Mouse (Mus musculus): ENCODE data around the gene Jag2. TPM values are rescaled to one million over a fixed set of nuclear protein-coding genes. Genes with fewer than 3 reads are reported as not detected.
A peak's percentile ranks its signal among the peaks of the same experiment; 100 is the strongest.

Gene Jag2
- polyA plus RNA-seq (2014; fragmentation: Nextera tagmentation; extraction: Ambion mirVana): 5.4 and 5.9 TPM in 2 replicates

- ATAC-seq (ENCODE audit: insufficient read depth, low FRiP score, low TSS enrichment): peak; percentile 42
- peak within 1 kb of the TSS; percentile 64 for H3K9ac ChIP-seq (ENCODE audit: low read length)
- peak; percentile 68 for DNase-seq (ENCODE audit: low spot score)
- peak within 1 kb of the TSS; percentile 76 for H3K27ac ChIP-seq (ENCODE audit: low read depth, low read length)
- no peaks in the 10 kb centered on the region for H3K36me3 ChIP-seq (ENCODE audit: control insufficient read depth, insufficient read depth, low read length)
- under 1% methylated on average over 48 of the region's 85 CpGs for WGBS
- H3K4me3 ChIP-seq (ENCODE audit: low read depth, low read length): peak within 1 kb of the TSS; percentile 61
- H3K4me1 ChIP-seq (ENCODE audit: control insufficient read depth, insufficient read depth, low read length): peaks cover 10% of the 10 kb centered on the region
- H3K4me2 ChIP-seq (ENCODE audit: low read depth): peak within 1 kb of the TSS; percentile 87
- peaks cover 44% of the 10 kb centered on the region for H3K27me3 ChIP-seq (ENCODE audit: control insufficient read depth, insufficient read depth, low read length)
- H3K9me3 ChIP-seq (ENCODE audit: control insufficient read depth, low read length): no peaks in the 10 kb centered on the region
Measured at GRCm38 (mm10) chr12:112929562-112930352, at the start of gene Jag2. Jag2 (minus strand) TSS chr12:112929776.

GRCm38 (mm10) chr12:112977156-112977555 lies 47.6 kb upstream of the Jag2 start:
- H3K9me3 ChIP-seq (ENCODE audit: control insufficient read depth, low read length): no peaks in the 10 kb centered on the region
- ATAC-seq (ENCODE audit: insufficient read depth, low FRiP score, low TSS enrichment): no peak
- H3K9ac ChIP-seq (ENCODE audit: low read length): peak overlapping the region; percentile 86
- WGBS: 48% methylated on average over 12 of the region's 12 CpGs
- no peaks in the 10 kb centered on the region for H3K27me3 ChIP-seq (ENCODE audit: control insufficient read depth, insufficient read depth, low read length)
- H3K4me2 ChIP-seq (ENCODE audit: low read depth): peak overlapping the region; percentile 88
- peak overlapping the region; percentile 57 for H3K27ac ChIP-seq (ENCODE audit: low read depth, low read length)
- peak overlapping the region; percentile 70 for H3K4me3 ChIP-seq (ENCODE audit: low read depth, low read length)
- no peak for DNase-seq (ENCODE audit: low spot score)
- H3K4me1 ChIP-seq (ENCODE audit: control insufficient read depth, insufficient read depth, low read length): peaks cover 5% of the 10 kb centered on the region
- H3K36me3 ChIP-seq (ENCODE audit: control insufficient read depth, insufficient read depth, low read length): peaks cover 9% of the 10 kb centered on the region

- DNase-seq (ENCODE audit: low spot score) (peak; percentile 88), ATAC-seq (ENCODE audit: insufficient read depth, low FRiP score, low TSS enrichment) (peak; percentile 96)
- Histone ChIP-seq H3K4me3 (ENCODE audit: low read depth, low read length) (peak within 1 kb of the TSS; percentile 70), H3K27me3 (ENCODE audit: control insufficient read depth, insufficient read depth, low read length) (no peaks in the 10 kb centered on the region), H3K4me2 (ENCODE audit: low read depth) (peak within 1 kb of the TSS; percentile 88), H3K36me3 (ENCODE audit: control insufficient read depth, insufficient read depth, low read length) (peaks cover 9% of the 10 kb centered on the region; the same call in 1 of the 2 replicates), H3K27ac (ENCODE audit: low read depth, low read length) (peak within 1 kb of the TSS; percentile 57), H3K9ac (ENCODE audit: low read length) (peak within 1 kb of the TSS; percentile 86), H3K4me1 (ENCODE audit: control insufficient read depth, insufficient read depth, low read length) (peaks cover 5% of the 10 kb centered on the region), H3K9me3 (ENCODE audit: control insufficient read depth, low read length) (no peaks in the 10 kb centered on the region)
- under 1% methylated on average over 69 of the region's 80 CpGs for WGBS
Measured at GRCm38 (mm10) chr12:112976371-112977073, 46.9 kb upstream of the Jag2 start, which contains the start of gene Btbd6. Btbd6 (plus strand) TSS chr12:112976482.

GRCm38 (mm10) chr12:112974736-112975135 lies 45.2 kb upstream of the Jag2 start:
- DNase-seq (ENCODE audit: low spot score) (no peak), ATAC-seq (ENCODE audit: insufficient read depth, low FRiP score, low TSS enrichment) (no peak)
- WGBS: 90% methylated on average over 9 of the region's 9 CpGs
- H3K27me3 ChIP-seq (ENCODE audit: control insufficient read depth, insufficient read depth, low read length): no peaks in the 10 kb centered on the region
- no peaks in the 10 kb centered on the region for H3K9me3 ChIP-seq (ENCODE audit: control insufficient read depth, low read length)
- H3K36me3 ChIP-seq (ENCODE audit: control insufficient read depth, insufficient read depth, low read length): peaks cover 14% of the 10 kb centered on the region; the same call in 1 of the 2 replicates
- no peak overlapping the region for H3K4me3 ChIP-seq (ENCODE audit: low read depth, low read length)
- no peak overlapping the region for H3K27ac ChIP-seq (ENCODE audit: low read depth, low read length)
- H3K9ac ChIP-seq (ENCODE audit: low read length): no peak overlapping the region
- H3K4me1 ChIP-seq (ENCODE audit: control insufficient read depth, insufficient read depth, low read length): peaks cover 5% of the 10 kb centered on the region
- H3K4me2 ChIP-seq (ENCODE audit: low read depth): no peak overlapping the region

- Histone ChIP-seq H3K27ac (ENCODE audit: low read depth, low read length) (no peak overlapping the region), H3K9ac (ENCODE audit: low read length) (no peak overlapping the region), H3K4me3 (ENCODE audit: low read depth, low read length) (no peak overlapping the region), H3K4me1 (ENCODE audit: control insufficient read depth, insufficient read depth, low read length) (no peaks in the 10 kb centered on the region), H3K4me2 (ENCODE audit: low read depth) (no peak overlapping the region), H3K9me3 (ENCODE audit: control insufficient read depth, low read length) (no peaks in the 10 kb centered on the region), H3K36me3 (ENCODE audit: control insufficient read depth, insufficient read depth, low read length) (peaks cover 42% of the 10 kb centered on the region), H3K27me3 (ENCODE audit: control insufficient read depth, insufficient read depth, low read length) (no peaks in the 10 kb centered on the region)
- 93% methylated on average over 6 of the region's 6 CpGs for WGBS
- DNase-seq (ENCODE audit: low spot score): no peak
- ATAC-seq (ENCODE audit: insufficient read depth, low FRiP score, low TSS enrichment): no peak
Measured at GRCm38 (mm10) chr12:112969616-112970015, 40.0 kb upstream of the Jag2 start.

- 68% methylated on average over 8 of the region's 8 CpGs for WGBS
- DNase-seq (ENCODE audit: low spot score): no peak
- ATAC-seq (ENCODE audit: insufficient read depth, low FRiP score, low TSS enrichment): no peak
- Histone ChIP-seq H3K4me3 (ENCODE audit: low read depth, low read length) (no peak overlapping the region), H3K4me1 (ENCODE audit: control insufficient read depth, insufficient read depth, low read length) (no peaks in the 10 kb centered on the region), H3K36me3 (ENCODE audit: control insufficient read depth, insufficient read depth, low read length) (peaks cover 45% of the 10 kb centered on the region), H3K27me3 (ENCODE audit: control insufficient read depth, insufficient read depth, low read length) (no peaks in the 10 kb centered on the region), H3K27ac (ENCODE audit: low read depth, low read length) (no peak overlapping the region), H3K9me3 (ENCODE audit: control insufficient read depth, low read length) (no peaks in the 10 kb centered on the region), H3K4me2 (ENCODE audit: low read depth) (no peak overlapping the region), H3K9ac (ENCODE audit: low read length) (no peak overlapping the region)
Measured at GRCm38 (mm10) chr12:112968943-112969342, 39.4 kb upstream of the Jag2 start.

GRCm38 (mm10) chr12:112965783-112966182 lies 36.2 kb upstream of the Jag2 start:
- Histone ChIP-seq H3K9ac (ENCODE audit: low read length) (no peak overlapping the region), H3K4me3 (ENCODE audit: low read depth, low read length) (no peak overlapping the region), H3K4me1 (ENCODE audit: control insufficient read depth, insufficient read depth, low read length) (no peaks in the 10 kb centered on the region), H3K27me3 (ENCODE audit: control insufficient read depth, insufficient read depth, low read length) (no peaks in the 10 kb centered on the region), H3K27ac (ENCODE audit: low read depth, low read length) (no peak overlapping the region), H3K9me3 (ENCODE audit: control insufficient read depth, low read length) (no peaks in the 10 kb centered on the region), H3K36me3 (ENCODE audit: control insufficient read depth, insufficient read depth, low read length) (peaks cover 66% of the 10 kb centered on the region), H3K4me2 (ENCODE audit: low read depth) (no peak overlapping the region)
- ATAC-seq (ENCODE audit: insufficient read depth, low FRiP score, low TSS enrichment): no peak
- WGBS: 93% methylated on average over 13 of the region's 13 CpGs
- no peak for DNase-seq (ENCODE audit: low spot score)

GRCm38 (mm10) chr12:112961872-112962271 lies 32.3 kb upstream of the Jag2 start:
- Histone ChIP-seq H3K4me3 (ENCODE audit: low read depth, low read length) (no peak overlapping the region), H3K27ac (ENCODE audit: low read depth, low read length) (no peak overlapping the region), H3K9me3 (ENCODE audit: control insufficient read depth, low read length) (no peaks in the 10 kb centered on the region), H3K4me2 (ENCODE audit: low read depth) (no peak overlapping the region), H3K4me1 (ENCODE audit: control insufficient read depth, insufficient read depth, low read length) (no peaks in the 10 kb centered on the region), H3K36me3 (ENCODE audit: control insufficient read depth, insufficient read depth, low read length) (peaks cover 52% of the 10 kb centered on the region), H3K9ac (ENCODE audit: low read length) (no peak overlapping the region), H3K27me3 (ENCODE audit: control insufficient read depth, insufficient read depth, low read length) (no peaks in the 10 kb centered on the region)
- no peak for DNase-seq (ENCODE audit: low spot score)
- no peak for ATAC-seq (ENCODE audit: insufficient read depth, low FRiP score, low TSS enrichment)
- 83% methylated on average over 5 of the region's 5 CpGs for WGBS

All from neural tube, embryonic 11.5 days (tissue).